ENCODE assay signal across 11 mouse cellular contexts in genomic region chr5:74874691-74875090, GRCm38 (mm10).
DNase-seq lines count a peak whose midpoint lies in the region; ATAC-seq lines count a peak whose summit lies in the region.
"Had no signal": no experiment of that assay in that cellular context is flagged by ENCODE, and none has a peak within 500 bp of the region (broad histone marks: within the 10 kb centered on the region; RNA-seq: fewer than 3 reads in every experiment).

No protein-coding gene starts in this region.

- H3K9ac ChIP-seq in kidney, embryonic 15.5 days: no peak overlapping the region
- no peak overlapping the region for H3K9ac ChIP-seq in hindbrain, embryonic 11.5 days (ENCODE audit: low read depth, low read length)
- H3K9ac ChIP-seq: midbrain, embryonic 15.5 days had no signal

- no peaks in the 10 kb centered on the region for H3K9me3 ChIP-seq in kidney, embryonic 15.5 days (replicated peaks)
- no peaks in the 10 kb centered on the region for H3K9me3 ChIP-seq in hindbrain, embryonic 11.5 days (ENCODE audit: control insufficient read depth, low read length)
- H3K9me3 ChIP-seq: midbrain, embryonic 15.5 days had no signal

- DNase-seq in heart, adult 8-10 months (ENCODE audit: low spot score): peak; percentile 18
- DNase-seq in heart, postnatal 25 days (ENCODE audit: low spot score): no peak
- DNase-seq in adrenal gland, postnatal 36 days: peak; percentile 1 to 30
- peak; percentile 75 for DNase-seq in lung, postnatal 36 days
- DNase-seq in c-Kit-positive CD71-positive TER-119-positive erythroid progenitor cells, embryonic 14.5 days (ENCODE audit: low spot score): no peak
- no peak for DNase-seq in hindbrain, embryonic 11.5 days (ENCODE audit: low spot score)
- DNase-seq in right cerebral cortex, postnatal 25 days: no peak
- DNase-seq: thymus, adult 18-20 months had no signal

- WGBS in kidney, embryonic 15.5 days: 21% methylated on average over 6 of the region's 6 CpGs
- 47% methylated on average over 6 of the region's 6 CpGs for WGBS in hindbrain, embryonic 11.5 days

- H3K27ac ChIP-seq in kidney, embryonic 15.5 days: no peak overlapping the region
- H3K27ac ChIP-seq in hindbrain, embryonic 11.5 days (ENCODE audit: low read depth, low read length): no peak overlapping the region
- H3K27ac ChIP-seq: midbrain, embryonic 15.5 days had no signal

- H3K27me3 ChIP-seq in kidney, embryonic 15.5 days: no peaks in the 10 kb centered on the region
- no peaks in the 10 kb centered on the region for H3K27me3 ChIP-seq in hindbrain, embryonic 11.5 days (ENCODE audit: control insufficient read depth, insufficient read depth, low read length)
- H3K27me3 ChIP-seq: midbrain, embryonic 15.5 days had no signal

- ATAC-seq in kidney, embryonic 15.5 days (replicated peaks; ENCODE audit: low FRiP score): peak; percentile 46; the same call in 1 of the 2 replicates
- ATAC-seq in hindbrain, embryonic 11.5 days (ENCODE audit: low FRiP score): no peak
- ATAC-seq: activated CD4-positive, CD25-positive, alpha-beta regulatory T cell, adult 4 months; midbrain, embryonic 15.5 days had no signal

- no peak overlapping the region for H3K4me3 ChIP-seq in kidney, embryonic 15.5 days (replicated peaks)
- H3K4me3 ChIP-seq in hindbrain, embryonic 11.5 days (ENCODE audit: low read depth, low read length): no peak overlapping the region
- H3K4me3 ChIP-seq: midbrain, embryonic 15.5 days had no signal

- no peak overlapping the region for H3K4me2 ChIP-seq in kidney, embryonic 15.5 days
- no peak overlapping the region for H3K4me2 ChIP-seq in hindbrain, embryonic 11.5 days (replicated peaks; ENCODE audit: low read depth, low read length)
- H3K4me2 ChIP-seq: midbrain, embryonic 15.5 days had no signal

- H3K4me1 ChIP-seq in kidney, embryonic 15.5 days: peaks cover 6% of the 10 kb centered on the region; the same call in 1 of the 2 replicates
- no peaks in the 10 kb centered on the region for H3K4me1 ChIP-seq in hindbrain, embryonic 11.5 days (replicated peaks; ENCODE audit: control insufficient read depth, insufficient read depth, low read length)

- intact Hi-C loops in heart, postnatal 25 days (cut with DNase I): no loop called here

- no peaks in the 10 kb centered on the region for H3K36me3 ChIP-seq in kidney, embryonic 15.5 days
- no peaks in the 10 kb centered on the region for H3K36me3 ChIP-seq in hindbrain, embryonic 11.5 days (ENCODE audit: control insufficient read depth, insufficient read depth, low read length)
- H3K36me3 ChIP-seq: midbrain, embryonic 15.5 days had no signal

Comparison
In these comparisons a context has a peak if more than half of its experiments do, and no peak if none do; other contexts are left out.
1. DNase-seq: peak in heart, adult 8-10 months (single experiment), adrenal gland, postnatal 36 days (2 of 2) and lung, postnatal 36 days (single experiment); none in heart, postnatal 25 days (single experiment), c-Kit-positive CD71-positive TER-119-positive erythroid progenitor cells, embryonic 14.5 days (single experiment), hindbrain, embryonic 11.5 days (single experiment) and right cerebral cortex, postnatal 25 days (single experiment).